Mouse (Mus musculus) kidney, adult 2 months (tissue): ENCODE data around the gene Sgsm2.

Experiments used
- CTCF ChIP-seq: fragments of 200-500 bp; conservative IDR thresholded peaks from 2 replicates; pipeline ENCODE4 v1.5.1; 2011; ENCODE audit warnings: low read depth, mild to moderate bottlenecking, control low read depth, low read length, moderate library complexity, mixed read lengths; ENCODE audit not compliant: insufficient read depth, insufficient read length
- POLR2A ChIP-seq: fragments of 200-500 bp; IDR thresholded peaks from one replicate; pipeline ENCODE4 v1.6.1; 2011; ENCODE audit warnings: low read depth, low read length, control low read depth

DNA sequence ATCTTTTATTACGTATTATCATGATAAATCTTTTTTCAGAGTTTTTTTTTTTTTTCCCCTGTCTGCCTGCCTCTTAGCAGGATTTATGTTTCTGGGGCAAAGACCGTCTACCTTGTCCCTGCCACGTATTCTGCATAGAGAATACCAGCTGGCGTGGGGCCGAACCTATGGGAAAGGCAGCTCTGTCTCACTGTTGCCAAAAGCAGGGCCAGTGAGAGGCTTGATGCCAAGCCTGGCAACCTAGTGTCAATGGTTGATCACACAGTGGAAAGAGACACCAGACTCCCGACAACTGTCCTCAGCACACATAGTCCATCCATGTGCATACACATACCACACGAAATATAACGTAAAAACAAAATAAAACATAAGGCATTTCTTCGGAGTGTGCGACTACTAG is 13.8 kb downstream of the Sgsm2 start:
- TF ChIP-seq CTCF (no peak), POLR2A (no peak)
